Mouse (Mus musculus) right cerebral cortex, postnatal 10 days (tissue): ENCODE measurements around the gene Frmd8.

Experiments used
- DNase-seq, 2 experiments: peaks; one replicate each; pipeline ENCODE4 v3.0.0; 2021; ENCODE audit warnings: low spot score in 2 of 2

The Frmd8 gene

DNA sequence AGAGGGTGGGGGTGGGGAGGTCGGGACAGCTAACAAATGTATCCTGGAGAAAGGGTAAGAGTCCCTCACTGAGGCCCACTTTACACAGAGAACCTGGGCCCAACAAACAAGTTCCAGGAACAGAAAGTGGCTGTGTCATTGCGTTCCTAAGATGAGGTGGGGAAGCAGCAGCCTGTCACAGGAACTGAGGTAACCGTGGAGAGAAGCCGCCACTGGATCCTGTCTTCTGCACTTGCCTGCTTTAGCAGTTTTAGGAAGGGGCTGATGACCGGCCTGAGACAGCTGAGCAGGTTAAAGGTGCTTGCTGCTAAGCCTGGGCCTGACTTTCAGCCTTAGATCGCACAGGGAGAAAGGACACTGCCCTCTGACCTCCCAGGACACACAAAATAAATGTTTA, 68.3 kb downstream of the Frmd8 start:
- DNase-seq: peak in 1 of 2 experiments; percentile 40

DNA sequence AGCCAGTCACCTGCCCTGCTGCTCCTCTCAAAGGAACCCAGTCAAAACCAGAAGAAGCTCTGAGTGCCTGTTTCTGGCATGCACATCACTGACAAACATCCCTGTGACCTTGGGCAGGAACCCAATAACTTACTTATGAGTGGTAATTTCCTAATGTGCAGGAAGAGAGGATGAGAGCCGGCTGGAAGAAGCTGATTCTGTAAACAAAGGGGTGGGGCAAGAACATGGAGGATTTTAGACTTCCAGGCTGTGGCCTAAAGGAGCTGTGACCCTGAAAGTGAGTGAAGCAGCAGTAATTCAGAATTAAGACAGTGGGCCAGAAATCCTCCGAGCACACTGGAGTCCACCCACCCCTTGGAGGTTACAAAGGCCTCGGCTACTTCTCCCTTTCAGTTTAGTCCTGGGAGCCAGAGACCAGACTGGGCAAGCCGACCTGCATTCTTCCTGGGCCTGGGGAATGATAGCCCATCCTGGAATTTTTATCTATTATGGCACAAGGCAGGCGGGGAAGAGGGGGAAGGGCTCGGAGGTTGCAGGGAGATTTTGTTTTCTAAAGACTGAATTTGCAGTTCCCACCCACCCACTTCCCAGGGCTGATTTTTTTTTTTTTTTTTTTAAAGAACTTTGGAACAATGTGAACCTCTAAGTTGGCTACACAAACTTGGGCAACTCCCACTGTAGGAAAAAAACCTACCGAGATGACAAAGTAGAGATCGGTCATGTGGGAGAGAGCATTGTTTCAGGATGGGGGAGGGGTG, 68.8 kb downstream of the Frmd8 start:
- peak in 1 of 2 experiments; percentile 51 for DNase-seq

DNA sequence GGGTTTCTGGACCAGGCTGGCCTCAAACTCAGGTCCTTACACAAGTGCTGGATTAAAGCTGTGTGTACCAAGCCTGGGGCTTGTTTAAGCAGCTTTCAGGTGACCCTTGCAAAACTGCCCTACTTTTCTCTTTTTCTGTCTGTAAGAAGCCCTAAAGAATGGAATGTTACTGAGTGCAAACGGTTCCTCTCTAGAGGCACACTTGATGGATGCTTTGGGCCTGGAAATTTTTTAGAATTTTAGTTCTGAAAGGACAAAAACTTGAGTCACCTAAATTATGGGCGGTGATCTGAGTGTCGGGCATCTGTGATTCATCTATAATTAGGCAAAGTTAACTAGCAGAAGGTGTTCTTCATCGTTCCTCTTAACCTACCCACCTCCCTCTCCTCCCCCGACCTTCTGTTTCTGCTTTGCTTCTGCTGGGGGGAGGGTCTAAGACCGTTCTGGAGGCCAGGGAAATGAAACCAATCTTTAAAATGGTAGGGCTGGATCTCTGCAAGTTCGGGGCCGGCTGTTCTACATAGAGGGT, 70.6 kb downstream of the Frmd8 start:
- DNase-seq: peak in 1 of 2 experiments; percentile 37

DNA sequence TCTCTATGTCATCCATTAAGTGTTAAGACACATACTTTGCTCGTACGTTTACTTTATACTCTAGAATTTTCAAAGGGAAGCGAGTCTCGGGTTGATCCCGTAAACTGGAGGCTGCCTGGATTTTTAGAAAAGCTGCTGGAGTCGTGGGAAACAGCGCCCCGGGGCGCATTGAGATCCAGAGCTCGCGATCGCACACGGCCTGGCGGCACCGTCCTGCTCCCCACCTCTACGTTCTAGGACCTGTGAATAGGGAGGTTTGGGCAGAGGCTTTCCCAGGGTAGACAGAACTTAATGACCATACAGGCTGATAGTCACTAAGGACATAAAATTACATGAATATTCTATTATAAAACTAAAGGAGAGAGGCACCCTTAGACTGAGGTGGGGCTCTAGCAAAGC, 71.2 kb downstream of the Frmd8 start:
- DNase-seq: peak in 1 of 2 experiments; percentile 60

DNA sequence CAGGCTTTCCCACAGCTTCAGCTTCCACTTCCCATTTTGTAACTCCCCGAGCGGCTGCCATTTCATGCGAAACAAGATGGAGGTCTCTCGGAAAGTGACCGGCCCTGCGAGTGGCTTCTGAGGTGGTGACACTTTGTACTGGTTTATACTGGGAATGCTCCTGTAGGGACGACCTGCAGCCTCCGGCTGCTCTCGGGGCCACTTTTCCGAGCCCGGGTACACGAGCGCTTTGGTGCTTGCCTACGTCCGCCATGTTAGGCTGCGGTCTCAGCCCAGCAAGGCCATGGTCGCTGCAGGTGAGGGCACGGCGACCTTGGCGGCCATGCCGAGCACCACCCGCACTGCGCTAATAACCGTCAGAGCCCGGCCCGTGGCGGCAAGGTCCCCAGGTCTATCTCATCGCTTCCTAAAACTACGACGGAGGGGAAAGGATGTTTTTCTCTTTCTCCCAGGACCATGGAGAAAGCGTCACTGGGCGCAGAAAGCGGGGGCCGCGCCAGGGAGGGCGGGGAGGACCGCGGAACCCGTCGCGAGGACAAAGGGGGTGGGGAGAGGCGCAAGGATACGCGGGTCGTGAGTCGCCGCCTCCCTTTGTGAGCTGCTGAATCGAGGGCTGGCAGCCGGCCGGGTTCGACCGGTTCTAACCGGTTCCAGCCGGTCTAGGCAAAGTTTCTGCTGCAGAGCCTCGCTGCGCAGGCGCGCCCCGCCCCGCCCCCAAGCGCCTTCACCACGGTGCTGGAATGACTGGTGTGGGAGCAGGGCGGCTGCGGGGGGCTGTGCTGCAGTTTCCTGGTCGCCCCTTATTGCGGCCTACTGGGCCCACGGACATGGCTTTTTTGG, 71.8 kb downstream of the Frmd8 start:
- DNase-seq: peak; percentile 99 to 100

DNA sequence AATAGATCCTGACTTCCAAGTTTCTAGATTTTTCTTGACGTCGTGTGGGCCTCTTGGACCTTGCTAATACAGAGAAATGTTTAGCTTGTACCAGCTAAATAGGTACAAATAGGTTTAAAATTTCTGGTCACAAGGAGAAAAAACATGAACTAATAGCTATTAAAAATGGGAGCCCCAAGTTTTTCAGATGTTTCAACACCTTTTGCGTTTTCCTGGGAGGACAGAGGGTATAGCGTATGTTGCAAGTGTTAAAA, 72.4 kb downstream of the Frmd8 start:
- DNase-seq: no peak

DNA sequence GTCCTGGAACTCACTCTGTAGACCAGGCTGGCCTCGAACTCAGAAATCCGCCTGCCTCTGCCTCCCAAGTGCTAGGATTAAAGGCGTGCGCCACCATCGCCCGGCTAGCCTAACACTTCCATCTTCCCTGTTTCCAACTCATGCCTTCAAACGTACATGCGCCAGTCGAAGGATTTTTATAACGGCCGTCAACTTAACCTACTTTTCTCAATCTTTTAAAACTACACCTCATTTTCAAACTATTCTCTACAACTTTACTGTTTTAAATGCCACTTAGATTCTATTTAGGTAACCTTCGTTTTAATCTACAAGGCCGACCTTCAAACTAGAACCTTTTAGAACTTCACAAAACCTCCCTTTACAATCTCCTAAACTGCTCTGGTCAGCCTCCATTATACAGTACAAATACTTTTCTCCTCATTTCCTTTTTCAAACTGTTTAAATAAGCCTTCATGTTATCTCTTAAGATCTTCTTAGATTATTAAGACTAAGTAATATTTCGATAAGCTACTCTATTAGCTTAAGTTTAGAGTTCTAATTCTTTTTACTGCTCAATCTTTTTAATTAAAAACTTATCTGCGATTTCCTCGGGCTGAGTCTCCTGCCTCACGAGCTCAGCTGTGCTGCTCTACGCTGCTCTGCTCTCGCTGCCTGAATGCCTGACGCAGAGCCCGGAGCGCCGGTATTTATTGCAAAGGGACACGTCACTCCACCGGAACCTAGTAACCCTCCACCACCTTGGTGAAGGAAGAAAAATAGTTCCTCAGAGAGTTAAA, 72.9 kb downstream of the Frmd8 start:
- DNase-seq: peak; percentile 97

DNA sequence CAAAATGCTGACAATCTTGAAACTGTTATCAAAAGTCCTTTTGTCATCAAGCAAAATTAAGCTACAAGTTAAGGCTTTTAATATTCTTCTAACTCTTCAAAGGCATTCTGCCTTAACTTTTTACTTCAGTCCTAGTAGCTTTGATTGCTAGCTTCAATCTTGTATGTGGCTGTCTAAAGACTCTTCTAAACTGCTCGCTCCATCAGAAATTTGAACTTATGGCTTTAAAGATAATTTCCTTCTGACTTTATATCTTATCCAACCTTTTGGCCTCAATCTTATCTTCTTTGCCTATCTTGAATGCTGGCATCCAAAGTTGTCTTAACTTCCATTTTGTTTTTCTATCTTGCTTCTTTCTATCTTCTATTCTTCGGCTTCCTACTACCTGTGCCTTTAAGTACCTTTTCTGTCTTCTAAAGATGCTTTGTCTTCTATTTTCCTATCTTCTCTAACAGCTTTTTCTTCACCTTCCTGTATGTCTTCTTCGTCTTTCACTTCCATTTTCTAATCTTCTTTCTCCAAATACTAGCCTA, 73.6 kb downstream of the Frmd8 start:
- DNase-seq: no peak

DNA sequence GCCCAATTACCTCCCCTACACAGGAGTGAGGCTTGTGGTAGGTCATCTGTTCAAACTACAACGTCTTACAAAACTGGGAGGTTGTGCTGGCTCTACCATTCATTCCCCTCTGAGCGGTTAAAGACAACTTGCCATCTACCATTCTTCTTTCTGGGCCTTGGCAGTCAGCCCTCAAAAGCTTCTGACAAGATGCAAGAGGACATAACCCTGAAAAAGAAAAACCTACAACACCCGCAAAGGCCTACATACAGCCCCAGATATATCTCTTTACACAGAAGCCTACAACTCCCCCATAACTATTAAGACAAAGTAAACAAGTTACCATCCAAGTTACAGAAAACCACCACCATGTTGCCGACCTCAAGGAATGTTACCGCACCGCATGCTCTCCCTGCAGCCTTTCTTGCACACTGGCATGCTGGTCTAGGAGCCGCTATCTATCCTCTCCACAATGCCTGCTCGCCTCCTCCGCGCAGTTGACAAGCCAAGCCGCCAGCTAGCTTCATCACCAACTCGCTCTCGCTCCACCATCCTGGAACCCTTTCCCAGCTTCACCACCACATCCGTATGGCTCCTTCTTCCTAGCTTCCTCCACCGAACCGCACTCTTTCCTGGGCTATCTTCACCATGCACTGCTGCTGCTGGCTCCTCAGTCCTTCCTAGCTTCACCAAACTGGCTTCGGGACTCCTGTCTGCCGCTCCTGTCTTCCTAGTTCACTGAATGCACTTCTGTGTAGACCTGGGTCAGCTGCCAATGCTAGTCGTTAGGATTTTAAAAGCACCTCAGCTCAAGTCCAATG, 74.2 kb downstream of the Frmd8 start:
- peak in 1 of 2 experiments; percentile 44 for DNase-seq

DNA sequence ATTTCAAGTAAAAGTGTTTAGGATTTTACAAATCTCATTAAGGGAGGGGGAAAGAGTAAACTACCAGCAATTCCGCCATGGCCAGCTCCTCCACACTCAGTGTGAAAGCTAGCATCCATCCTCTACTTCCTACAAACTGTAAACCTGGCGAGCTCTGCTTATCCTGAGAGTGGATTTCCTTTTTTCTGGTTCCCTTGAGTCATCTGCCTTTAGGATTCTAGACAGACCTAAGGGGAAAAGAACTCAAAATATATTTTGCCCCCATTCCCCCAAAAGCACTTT, 74.8 kb downstream of the Frmd8 start:
- no peak for DNase-seq
